Mouse (Mus musculus) small intestine, adult 2 months (tissue): ENCODE measurements around the gene Gm20388.

Experiments used
- CTCF ChIP-seq: fragments of 200-500 bp; IDR thresholded peaks from 2 replicates; pipeline ENCODE4 v1.5.1; 2012; ENCODE audit warnings: low read depth, mild to moderate bottlenecking, control low read depth, inconsistent platforms, low read length, moderate library complexity, mixed read lengths; ENCODE audit not compliant: insufficient replicate concordance, insufficient read length; ENCODE audit errors: extremely low read depth
- POLR2A ChIP-seq: fragments of 200-500 bp; IDR thresholded peaks from 2 replicates; pipeline ENCODE4 v1.6.1; 2012; ENCODE audit warnings: low read depth, mild to moderate bottlenecking, control low read depth, inconsistent platforms, low read length, moderate library complexity

DNA sequence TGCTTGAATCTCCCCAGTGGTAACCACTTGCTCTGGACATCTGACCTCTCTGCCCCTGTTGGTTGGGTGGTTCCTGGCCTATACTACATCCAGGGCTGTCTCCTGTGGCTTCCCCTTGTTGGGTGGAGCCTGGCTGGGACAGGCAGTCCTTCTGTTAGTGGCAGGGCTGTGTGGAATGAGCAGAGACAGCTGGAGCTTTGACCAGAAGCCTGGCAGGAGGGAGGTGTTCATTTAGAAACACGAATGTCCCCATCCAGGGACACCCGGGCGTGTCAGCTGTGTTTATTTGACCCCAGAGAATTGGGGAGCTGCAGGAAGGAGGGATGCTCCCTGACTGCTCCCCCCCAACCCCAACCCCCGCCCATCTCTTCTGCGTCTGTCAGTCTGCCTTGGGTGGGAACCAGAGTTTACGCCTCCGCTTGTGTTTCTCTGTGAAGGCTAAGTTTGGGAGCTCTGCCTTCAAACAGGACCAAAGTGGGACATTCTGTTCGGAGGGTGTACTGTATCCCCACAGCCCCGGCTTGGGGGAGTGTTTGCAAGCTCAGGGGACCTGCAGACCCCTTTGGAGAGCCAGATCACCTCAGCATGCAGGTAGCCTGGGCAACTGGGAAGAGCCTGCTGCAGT, 340.9 kb downstream of the Gm20388 start:
- TF ChIP-seq CTCF (no peak), POLR2A (no peak)
